Mouse (Mus musculus): ENCODE measurements around the gene Nppa. TPM values are rescaled to one million over a fixed set of nuclear protein-coding genes. Genes with fewer than 3 reads are reported as not detected.

Gene Nppa
- not detected in 2 replicates for polyA plus RNA-seq (2011; ENCODE audit: insufficient read depth, insufficient read length, low read depth, missing spikeins)

DNA sequence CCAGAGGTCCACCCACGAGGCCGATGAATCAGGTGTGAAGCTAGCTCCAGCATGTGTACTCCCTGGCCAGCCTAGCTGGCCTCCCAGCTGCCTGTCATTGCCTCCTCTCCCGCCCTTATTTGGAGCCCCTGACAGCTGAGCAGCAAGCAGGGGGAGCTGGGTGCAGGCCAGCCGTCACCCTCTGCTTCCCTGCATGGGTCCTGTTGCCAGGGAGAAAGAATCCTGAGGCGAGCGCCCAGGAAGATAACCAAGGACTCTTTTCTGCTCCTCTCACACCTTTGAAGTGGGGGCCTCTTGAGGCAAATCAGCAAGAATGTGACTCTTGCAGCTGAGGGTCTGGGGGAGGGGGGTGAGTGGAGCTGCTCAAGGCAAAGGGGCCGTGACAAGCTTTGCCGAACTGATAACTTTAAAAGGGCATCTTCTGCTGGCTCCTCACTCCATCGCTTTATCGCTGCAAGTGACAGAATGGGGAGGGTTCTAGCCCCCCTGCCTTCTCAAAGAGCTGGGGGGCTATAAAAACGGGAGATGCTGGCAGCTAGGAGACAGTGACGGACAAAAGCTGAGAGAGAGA is at the start of gene Nppa:
Nppa (plus strand) TSS at position 521 of the 571 bp plus-strand sequence.
- no peaks in the 10 kb centered on the region for H3K4me1 ChIP-seq (ENCODE audit: control insufficient read depth, insufficient read depth, low read length)
- H3K9me3 ChIP-seq (replicated peaks; ENCODE audit: control insufficient read depth, insufficient read depth, low read length, poor library complexity, severe bottlenecking), result no peaks in the 10 kb centered on the region
- H3K27me3 ChIP-seq (ENCODE audit: control insufficient read depth, insufficient read depth, low read length, poor library complexity, severe bottlenecking), result no peaks in the 10 kb centered on the region
- no peak within 1 kb of the TSS for H3K9ac ChIP-seq (ENCODE audit: low read depth, poor library complexity, severe bottlenecking)
- no peak within 1 kb of the TSS for H3K4me3 ChIP-seq (ENCODE audit: low read depth, low read length)
- TF ChIP-seq CTCF (IDR thresholded peaks at IDR 0.05; ENCODE audit: low read depth, low read length) (no peak), POLR2A (IDR thresholded peaks at IDR 0.05; ENCODE audit: insufficient read depth, low read length) (no peak), EP300 (IDR thresholded peaks at IDR 0.05; ENCODE audit: insufficient read depth, low read depth, low read length) (no peak)
- H3K36me3 ChIP-seq (ENCODE audit: control insufficient read depth, insufficient read depth, low read length, poor library complexity, severe bottlenecking), result no peaks in the 10 kb centered on the region
- H3K27ac ChIP-seq (ENCODE audit: insufficient read depth, low read length), result no peak within 1 kb of the TSS

DNA sequence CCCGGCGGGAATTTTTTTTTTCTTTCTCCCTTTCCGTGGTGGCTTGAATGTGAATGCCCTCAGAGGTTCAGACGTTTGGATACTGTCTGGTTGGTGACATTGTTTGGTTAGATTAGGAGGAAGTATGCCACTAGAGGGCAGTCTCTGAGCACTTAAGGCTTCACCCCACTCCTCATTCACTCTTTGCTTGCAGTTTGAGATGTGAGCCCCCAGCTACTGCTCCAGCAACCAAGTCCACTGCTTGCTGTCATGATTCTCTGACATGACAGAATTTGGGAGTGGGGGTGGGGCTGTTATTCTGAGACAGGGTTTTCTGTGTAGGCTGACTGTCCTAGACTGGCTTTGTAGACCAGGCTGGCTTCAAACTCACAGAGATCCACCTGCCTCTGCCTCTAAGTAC is 46.9 kb upstream of the Nppa start:
- Histone ChIP-seq H3K27ac (ENCODE audit: insufficient read depth, low read length) (no peak overlapping the region), H3K27me3 (ENCODE audit: control insufficient read depth, insufficient read depth, low read length, poor library complexity, severe bottlenecking) (no peaks in the 10 kb centered on the region), H3K4me1 (ENCODE audit: control insufficient read depth, insufficient read depth, low read length) (no peaks in the 10 kb centered on the region), H3K9ac (ENCODE audit: low read depth, poor library complexity, severe bottlenecking) (no peak overlapping the region), H3K4me3 (ENCODE audit: low read depth, low read length) (no peak overlapping the region), H3K9me3 (replicated peaks; ENCODE audit: control insufficient read depth, insufficient read depth, low read length, poor library complexity, severe bottlenecking) (no peaks in the 10 kb centered on the region), H3K36me3 (ENCODE audit: control insufficient read depth, insufficient read depth, low read length, poor library complexity, severe bottlenecking) (no peaks in the 10 kb centered on the region)
- TF ChIP-seq POLR2A (IDR thresholded peaks at IDR 0.05; ENCODE audit: insufficient read depth, low read length), result no peak
- TF ChIP-seq CTCF (IDR thresholded peaks at IDR 0.05; ENCODE audit: low read depth, low read length), result peak; percentile 43

DNA sequence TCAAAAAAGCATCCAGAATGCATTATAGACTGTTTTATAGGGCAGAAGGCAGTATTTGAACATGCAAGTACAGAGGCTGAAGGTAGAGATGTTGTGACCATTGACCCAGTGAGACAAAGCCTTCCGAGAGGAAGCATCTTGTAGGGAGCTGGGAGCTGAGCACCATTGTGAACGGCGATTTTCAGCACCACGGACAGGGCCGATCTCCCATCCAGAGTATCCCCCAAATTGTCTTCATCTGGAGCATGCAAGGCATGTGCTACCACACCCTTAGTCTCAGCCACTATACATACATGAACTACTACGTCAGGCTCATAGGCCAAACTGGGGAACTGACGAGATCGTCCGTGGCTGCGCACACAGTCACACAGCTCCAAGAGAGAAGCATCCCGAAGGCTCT is 43.4 kb upstream of the Nppa start:
- H3K4me3 ChIP-seq (ENCODE audit: low read depth, low read length), result no peak overlapping the region
- no peak overlapping the region for H3K9ac ChIP-seq (ENCODE audit: low read depth, poor library complexity, severe bottlenecking)
- H3K27me3 ChIP-seq (ENCODE audit: control insufficient read depth, insufficient read depth, low read length, poor library complexity, severe bottlenecking), result no peaks in the 10 kb centered on the region
- H3K9me3 ChIP-seq (replicated peaks; ENCODE audit: control insufficient read depth, insufficient read depth, low read length, poor library complexity, severe bottlenecking), result no peaks in the 10 kb centered on the region
- no peaks in the 10 kb centered on the region for H3K36me3 ChIP-seq (ENCODE audit: control insufficient read depth, insufficient read depth, low read length, poor library complexity, severe bottlenecking)
- TF ChIP-seq EP300 (IDR thresholded peaks at IDR 0.05; ENCODE audit: insufficient read depth, low read depth, low read length) (0 out of 2 replicates have a peak, but pooled peaks have one; percentile 6), POLR2A (IDR thresholded peaks at IDR 0.05; ENCODE audit: insufficient read depth, low read length) (no peak), CTCF (IDR thresholded peaks at IDR 0.05; ENCODE audit: low read depth, low read length) (no peak)
- H3K4me1 ChIP-seq (ENCODE audit: control insufficient read depth, insufficient read depth, low read length), result no peaks in the 10 kb centered on the region
- no peak overlapping the region for H3K27ac ChIP-seq (ENCODE audit: insufficient read depth, low read length)

DNA sequence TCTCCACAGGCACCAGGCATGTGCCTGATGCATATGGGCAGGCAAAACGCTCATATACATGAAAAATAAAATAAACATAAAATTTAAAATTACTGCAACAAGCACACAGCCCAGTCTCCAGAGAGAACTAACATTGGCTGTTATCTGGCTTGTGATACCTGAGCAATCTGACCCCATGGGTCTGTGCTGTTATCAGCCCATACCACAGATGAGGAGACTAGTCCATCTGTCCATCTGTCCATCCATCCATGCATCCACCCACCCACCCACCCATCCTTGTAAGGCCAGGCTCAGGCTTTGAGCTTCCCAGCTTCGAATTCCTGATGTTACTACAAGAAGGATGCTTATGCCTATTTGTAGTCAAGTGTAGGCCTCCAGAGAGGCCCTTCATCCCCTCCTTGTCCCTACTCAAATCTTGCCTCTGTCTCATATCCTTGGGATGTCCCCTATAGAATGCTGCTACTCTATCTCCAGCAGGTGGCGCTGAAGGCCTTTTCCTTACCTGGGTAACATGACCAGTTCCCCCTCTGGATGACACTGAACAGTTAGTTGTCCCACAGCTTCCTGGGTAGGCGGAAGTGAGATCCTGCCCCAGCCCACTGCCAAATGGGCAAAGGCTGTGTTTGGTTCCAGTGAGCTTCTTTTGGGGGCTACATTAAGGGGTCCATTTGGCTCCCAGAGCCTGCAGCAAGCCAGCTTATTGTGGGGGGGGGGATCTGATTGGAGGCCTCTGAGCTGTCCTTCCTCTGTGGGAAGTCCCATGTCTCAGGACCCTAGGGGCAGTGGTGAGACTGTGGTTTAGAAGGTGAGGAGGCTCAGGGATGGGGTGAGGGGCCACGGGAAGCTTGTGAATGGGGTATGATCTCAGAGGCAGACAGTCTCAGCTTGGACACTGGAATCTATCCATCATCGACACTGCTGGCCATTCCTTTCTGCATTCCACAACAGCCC is 40.4 kb upstream of the Nppa start:
- Histone ChIP-seq H3K27ac (ENCODE audit: insufficient read depth, low read length) (no peak overlapping the region), H3K27me3 (ENCODE audit: control insufficient read depth, insufficient read depth, low read length, poor library complexity, severe bottlenecking) (no peaks in the 10 kb centered on the region), H3K4me1 (ENCODE audit: control insufficient read depth, insufficient read depth, low read length) (no peaks in the 10 kb centered on the region), H3K9me3 (replicated peaks; ENCODE audit: control insufficient read depth, insufficient read depth, low read length, poor library complexity, severe bottlenecking) (no peaks in the 10 kb centered on the region), H3K9ac (ENCODE audit: low read depth, poor library complexity, severe bottlenecking) (no peak overlapping the region), H3K4me3 (ENCODE audit: low read depth, low read length) (no peak overlapping the region), H3K36me3 (ENCODE audit: control insufficient read depth, insufficient read depth, low read length, poor library complexity, severe bottlenecking) (no peaks in the 10 kb centered on the region)
- no peak for TF ChIP-seq EP300 (IDR thresholded peaks at IDR 0.05; ENCODE audit: insufficient read depth, low read depth, low read length)
- no peak for TF ChIP-seq POLR2A (IDR thresholded peaks at IDR 0.05; ENCODE audit: insufficient read depth, low read length)
- peak; percentile 64 for TF ChIP-seq CTCF (IDR thresholded peaks at IDR 0.05; ENCODE audit: low read depth, low read length)

DNA sequence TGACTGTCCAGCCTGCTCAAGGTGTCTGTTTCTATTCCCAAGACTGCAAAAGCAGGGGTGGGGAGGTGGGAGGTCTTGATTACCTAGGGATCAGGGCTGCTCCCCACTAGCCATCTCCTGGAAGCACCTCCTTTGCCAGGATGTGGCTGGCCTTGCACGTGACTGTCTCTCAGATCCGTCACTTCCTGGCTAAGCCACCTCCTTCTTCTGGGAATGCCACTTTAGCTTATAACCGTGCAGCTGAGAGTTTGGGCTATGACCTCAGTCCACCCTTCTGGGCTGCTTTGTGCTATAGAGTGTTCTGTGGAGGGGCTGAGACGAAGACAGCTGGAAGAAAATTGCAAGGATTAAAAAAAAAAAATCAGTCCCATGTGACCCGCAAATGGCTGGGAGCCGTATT is 37.7 kb upstream of the Nppa start:
- no peak overlapping the region for H3K4me3 ChIP-seq (ENCODE audit: low read depth, low read length)
- H3K27me3 ChIP-seq (ENCODE audit: control insufficient read depth, insufficient read depth, low read length, poor library complexity, severe bottlenecking), result no peaks in the 10 kb centered on the region
- no peaks in the 10 kb centered on the region for H3K9me3 ChIP-seq (replicated peaks; ENCODE audit: control insufficient read depth, insufficient read depth, low read length, poor library complexity, severe bottlenecking)
- no peaks in the 10 kb centered on the region for H3K4me1 ChIP-seq (ENCODE audit: control insufficient read depth, insufficient read depth, low read length)
- no peaks in the 10 kb centered on the region for H3K36me3 ChIP-seq (ENCODE audit: control insufficient read depth, insufficient read depth, low read length, poor library complexity, severe bottlenecking)
- no peak for TF ChIP-seq POLR2A (IDR thresholded peaks at IDR 0.05; ENCODE audit: insufficient read depth, low read length)
- no peak for TF ChIP-seq EP300 (IDR thresholded peaks at IDR 0.05; ENCODE audit: insufficient read depth, low read depth, low read length)
- no peak for TF ChIP-seq CTCF (IDR thresholded peaks at IDR 0.05; ENCODE audit: low read depth, low read length)
- no peak overlapping the region for H3K27ac ChIP-seq (ENCODE audit: insufficient read depth, low read length)
- H3K9ac ChIP-seq (ENCODE audit: low read depth, poor library complexity, severe bottlenecking), result no peak overlapping the region

DNA sequence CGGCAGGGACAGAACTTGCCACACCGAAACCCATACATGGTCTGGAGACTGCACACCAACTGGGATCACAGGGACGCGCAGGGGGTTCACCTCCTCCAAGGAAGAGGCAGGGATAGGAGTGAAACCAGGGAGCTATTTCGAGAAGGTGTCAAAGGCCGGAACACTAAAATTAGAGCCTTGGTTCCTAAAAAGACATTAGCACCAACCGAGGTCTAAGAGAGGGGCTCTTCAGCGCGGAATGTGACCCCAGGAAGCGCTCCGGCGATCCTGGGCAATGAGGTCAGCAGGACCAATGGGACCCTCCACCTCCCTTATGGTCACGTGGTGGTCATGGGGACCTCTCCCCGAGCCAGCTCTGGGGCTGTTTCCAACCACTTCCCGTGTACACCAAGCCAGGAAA is 36.9 kb upstream of the Nppa start:
- no peaks in the 10 kb centered on the region for H3K4me1 ChIP-seq (ENCODE audit: control insufficient read depth, insufficient read depth, low read length)
- no peaks in the 10 kb centered on the region for H3K9me3 ChIP-seq (replicated peaks; ENCODE audit: control insufficient read depth, insufficient read depth, low read length, poor library complexity, severe bottlenecking)
- H3K4me3 ChIP-seq (ENCODE audit: low read depth, low read length), result no peak overlapping the region
- no peak for TF ChIP-seq POLR2A (IDR thresholded peaks at IDR 0.05; ENCODE audit: insufficient read depth, low read length)
- no peak for TF ChIP-seq CTCF (IDR thresholded peaks at IDR 0.05; ENCODE audit: low read depth, low read length)
- TF ChIP-seq EP300 (IDR thresholded peaks at IDR 0.05; ENCODE audit: insufficient read depth, low read depth, low read length), result no peak
- H3K9ac ChIP-seq (ENCODE audit: low read depth, poor library complexity, severe bottlenecking), result no peak overlapping the region
- no peaks in the 10 kb centered on the region for H3K36me3 ChIP-seq (ENCODE audit: control insufficient read depth, insufficient read depth, low read length, poor library complexity, severe bottlenecking)
- no peaks in the 10 kb centered on the region for H3K27me3 ChIP-seq (ENCODE audit: control insufficient read depth, insufficient read depth, low read length, poor library complexity, severe bottlenecking)
- H3K27ac ChIP-seq (ENCODE audit: insufficient read depth, low read length), result no peak overlapping the region
